20 mouse cellular contexts compared by ENCODE assay signal in the genomic region with DNA sequence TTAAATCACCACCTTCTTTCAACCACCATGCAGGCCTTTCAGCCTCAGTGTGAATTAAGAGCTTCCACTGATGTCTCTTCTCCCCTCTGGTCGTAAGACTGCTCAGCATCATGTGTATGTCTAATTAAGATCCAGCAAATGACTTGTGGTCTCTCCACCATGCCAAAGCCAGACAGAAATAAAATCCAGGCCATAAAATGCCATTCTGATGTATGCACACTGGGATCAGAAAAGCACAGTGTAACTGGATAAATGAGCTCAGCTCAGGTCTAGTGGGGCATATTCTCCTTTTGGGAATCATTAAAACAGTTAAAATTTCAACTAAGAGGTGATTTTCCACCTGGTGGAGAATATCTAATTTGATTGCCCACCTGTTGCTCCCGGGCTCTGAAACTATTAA.
"Had no signal": no experiment of that assay in that cellular context is flagged by ENCODE, and none has a peak within 500 bp of the region (broad histone marks: within the 10 kb centered on the region; RNA-seq: fewer than 3 reads in every experiment).

No protein-coding gene starts in this region.

- H3K9me3 ChIP-seq: limb, embryonic 15.5 days; midbrain, embryonic 12.5 days; midbrain, embryonic 15.5 days had no signal

- H3K4me1 ChIP-seq: limb, embryonic 15.5 days; midbrain, embryonic 12.5 days; midbrain, embryonic 15.5 days had no signal

- H3K27me3 ChIP-seq: limb, embryonic 15.5 days; midbrain, embryonic 12.5 days; midbrain, embryonic 15.5 days had no signal

- ATAC-seq: intestine, postnatal 0 days; liver, postnatal 0 days; lung, postnatal 0 days; midbrain, embryonic 15.5 days had no signal

- DNase-seq: kidney, postnatal 10 days; kidney, postnatal 4 days; left cerebral cortex, postnatal 4 days; liver, postnatal 0 days; lung, embryonic 14.5 days; right cerebral cortex, adult 18-20 months; right cerebral cortex, postnatal 14 days; right cerebral cortex, postnatal 4 days; thymus, adult 2 months; thymus, postnatal 14 days; thymus, postnatal 4 days had no signal

- H3K4me2 ChIP-seq: limb, embryonic 15.5 days; liver, embryonic 11.5 days; lung, embryonic 14.5 days; midbrain, embryonic 12.5 days; midbrain, embryonic 15.5 days had no signal

- H3K36me3 ChIP-seq: limb, embryonic 15.5 days; midbrain, embryonic 12.5 days; midbrain, embryonic 15.5 days had no signal

- H3K9ac ChIP-seq: limb, embryonic 15.5 days; liver, embryonic 14.5 days; liver, postnatal 0 days; lung, embryonic 14.5 days; midbrain, embryonic 12.5 days; midbrain, embryonic 15.5 days had no signal

- H3K27ac ChIP-seq: limb, embryonic 15.5 days; liver, embryonic 14.5 days; macrophage; midbrain, embryonic 12.5 days; midbrain, embryonic 15.5 days; stomach, postnatal 0 days had no signal

- H3K4me3 ChIP-seq: limb, embryonic 15.5 days; midbrain, embryonic 12.5 days; midbrain, embryonic 15.5 days had no signal
